Mouse (Mus musculus) embryo, embryonic 10.5 days (tissue): ENCODE measurements around the gene Hspa12a.

Experiments
- DNase-seq: peaks from one replicate; pipeline ENCODE4 v3.0.0-alpha.2; 2015; ENCODE audit warnings: low spot score

Hspa12a gene

GRCm38 (mm10) chr19:58942841-58943828 is at the start of gene Hspa12a, which contains the start of gene Eno4:
TSS of gene Hspa12a (minus strand) at chr19:58943654.
TSS of gene Eno4 (plus strand) at chr19:58943425.
- DNase-seq: peak; percentile 98

GRCm38 (mm10) chr19:58981571-58981970 is 38.1 kb upstream of the Hspa12a start:
- peak; percentile 48 for DNase-seq

- DNase-seq: no peak
Observed at GRCm38 (mm10) chr19:58980056-58980440, 36.6 kb upstream of the Hspa12a start.

DNA sequence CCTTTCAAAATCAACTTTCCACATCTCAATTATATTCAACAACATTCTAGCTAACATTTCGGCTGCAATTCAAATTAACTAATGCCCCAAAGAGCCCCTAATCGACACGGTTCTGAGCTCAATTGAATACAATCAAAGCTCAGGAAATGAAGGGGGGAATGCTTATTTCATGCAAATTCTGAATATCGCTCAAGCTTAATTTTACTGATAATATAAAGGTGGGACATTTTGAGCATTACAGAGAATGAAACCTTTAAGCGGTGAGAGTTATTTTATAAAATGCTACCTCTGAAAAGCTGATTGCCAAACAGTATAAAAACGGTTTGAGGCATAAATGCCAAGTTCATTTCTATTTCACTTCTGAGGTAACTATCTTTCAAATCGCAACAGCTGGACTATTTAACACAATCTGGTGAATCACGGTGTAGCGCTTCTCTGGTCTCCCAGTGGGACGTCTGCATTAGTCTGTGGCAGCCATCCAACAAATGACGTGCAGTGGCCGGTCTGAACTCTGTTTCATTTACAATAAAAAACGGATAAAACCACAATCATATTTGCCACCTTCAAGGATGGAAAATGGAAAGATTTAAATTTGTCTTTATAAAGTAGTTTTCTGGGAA is 36.1 kb upstream of the Hspa12a start:
- DNase-seq: peak; percentile 43

GRCm38 (mm10) chr19:58978401-58979171 is 35.1 kb upstream of the Hspa12a start:
- peak; percentile 28 for DNase-seq

GRCm38 (mm10) chr19:58975216-58975863 is 31.9 kb upstream of the Hspa12a start:
- no peak for DNase-seq

GRCm38 (mm10) chr19:58974126-58974525 is 30.7 kb upstream of the Hspa12a start:
- no peak for DNase-seq

DNA sequence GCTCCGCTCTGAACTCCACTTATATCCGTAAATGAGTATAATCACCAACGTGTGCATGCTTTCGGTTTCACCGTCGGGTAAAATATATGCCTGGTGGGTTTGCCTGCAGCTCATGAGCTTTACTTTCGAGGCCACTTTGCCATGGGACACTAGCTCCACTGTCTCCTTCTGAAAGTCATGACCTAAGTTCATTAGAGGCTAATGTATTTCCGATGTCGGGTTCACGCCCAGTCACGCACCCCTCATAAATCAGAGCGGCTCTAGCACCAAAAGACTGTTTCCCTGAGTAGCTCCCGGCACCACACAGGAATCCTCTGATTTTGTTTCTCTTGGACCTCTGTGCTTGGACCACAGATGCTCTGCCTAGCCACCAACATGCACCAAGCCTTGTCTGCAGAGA is 27.4 kb upstream of the Hspa12a start:
- peak; percentile 48 for DNase-seq

DNA sequence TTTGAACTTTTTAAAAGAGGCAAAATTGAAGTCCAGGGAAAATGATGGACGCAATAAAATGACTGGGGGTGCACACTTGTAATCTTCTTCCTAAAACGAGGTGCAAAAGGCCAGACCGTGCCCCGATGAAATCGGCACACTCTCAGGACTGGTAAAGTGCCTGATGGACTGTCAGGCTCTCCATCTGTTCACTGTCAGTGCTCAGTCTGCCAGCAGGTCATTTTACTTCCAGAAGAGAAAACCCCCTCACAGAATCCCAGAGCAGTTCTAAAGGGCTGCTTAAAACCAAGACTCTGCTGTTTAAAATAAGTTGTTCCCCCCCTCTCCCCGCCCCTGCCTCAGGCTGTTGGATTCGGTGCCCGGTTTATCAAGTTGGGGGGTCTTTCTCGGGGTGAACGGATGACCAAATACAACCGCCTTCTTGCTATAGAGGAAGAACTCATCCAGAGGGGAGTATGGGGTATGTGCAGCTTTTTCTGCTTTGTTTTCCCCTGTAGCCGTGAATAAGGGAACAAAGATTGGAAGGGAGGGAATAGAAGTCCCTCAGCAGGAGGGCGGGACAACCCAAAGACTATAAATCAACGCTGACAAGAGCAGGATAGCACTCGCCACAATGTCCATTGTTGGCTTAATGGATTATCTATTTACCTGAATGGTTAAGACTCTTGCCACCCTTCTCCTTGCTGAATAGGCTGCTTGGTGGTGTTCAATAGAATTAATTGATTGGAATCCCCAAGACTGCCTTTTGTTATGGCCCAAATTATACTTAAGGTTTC is 25.5 kb upstream of the Hspa12a start:
- peak; percentile 70 for DNase-seq

DNA sequence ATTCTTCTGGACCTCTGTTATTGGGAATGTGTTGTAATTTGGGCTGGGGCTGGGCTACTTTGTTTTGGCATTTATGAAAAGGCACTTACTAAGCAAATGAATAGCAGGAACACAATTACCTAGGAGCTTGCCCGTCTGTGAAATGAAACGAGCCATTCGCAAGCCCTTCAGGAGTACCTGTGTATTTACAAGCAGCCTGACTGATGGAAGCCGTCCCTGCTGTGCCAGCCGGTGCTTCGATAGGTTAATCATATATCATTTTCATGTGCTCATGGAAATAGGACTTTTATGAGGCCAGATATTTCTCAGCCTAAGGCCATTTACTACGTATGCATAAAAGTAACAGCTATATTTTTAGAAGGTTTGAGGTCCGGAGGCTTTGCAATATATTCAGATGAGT is 19.6 kb upstream of the Hspa12a start:
- DNase-seq: no peak

DNA sequence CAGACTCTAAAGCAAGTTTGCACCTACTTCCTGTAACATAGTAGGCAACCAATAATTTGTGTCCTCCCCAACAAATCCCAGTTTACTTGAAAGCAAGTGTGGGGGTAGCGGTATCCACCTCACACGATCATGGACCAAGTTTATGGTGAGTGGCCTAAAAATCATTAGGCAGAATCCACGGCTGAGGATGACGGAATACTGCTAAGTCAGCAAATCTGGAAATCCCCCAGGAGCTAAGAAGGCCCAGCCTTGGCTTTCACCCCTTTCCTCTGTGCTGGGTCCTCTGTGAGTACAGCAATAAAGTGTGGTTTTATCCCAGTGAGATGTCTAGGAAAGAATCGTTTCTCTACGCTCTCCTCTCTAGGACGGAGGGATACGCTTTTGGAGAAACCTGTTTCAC is 11.3 kb upstream of the Hspa12a start:
- DNase-seq: no peak

DNA sequence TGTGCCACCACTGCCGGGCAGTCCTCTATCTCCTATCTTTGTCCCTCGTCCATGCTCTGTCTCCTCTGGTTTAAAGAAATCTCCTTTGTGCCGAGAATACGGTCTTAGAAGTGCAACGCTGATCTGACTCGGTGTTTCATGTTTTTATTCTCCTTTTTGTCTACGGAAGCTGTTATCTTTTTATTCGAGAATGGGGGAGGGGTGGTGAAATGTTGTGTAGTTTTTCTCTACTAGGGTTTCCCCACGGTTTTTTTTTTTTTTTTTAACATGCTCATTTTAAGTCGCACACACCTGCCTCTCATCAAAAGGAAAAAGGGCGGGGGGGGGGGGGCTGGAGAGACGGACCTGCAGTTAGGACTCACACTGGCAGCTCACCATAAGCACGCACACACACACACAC is 8.8 kb upstream of the Hspa12a start:
- DNase-seq: no peak

- DNase-seq: no peak
Observed at GRCm38 (mm10) chr19:58951521-58951920, 8.1 kb upstream of the Hspa12a start.

- DNase-seq: no peak
Observed at GRCm38 (mm10) chr19:58945959-58946358, 2.5 kb upstream of the Hspa12a start.

DNA sequence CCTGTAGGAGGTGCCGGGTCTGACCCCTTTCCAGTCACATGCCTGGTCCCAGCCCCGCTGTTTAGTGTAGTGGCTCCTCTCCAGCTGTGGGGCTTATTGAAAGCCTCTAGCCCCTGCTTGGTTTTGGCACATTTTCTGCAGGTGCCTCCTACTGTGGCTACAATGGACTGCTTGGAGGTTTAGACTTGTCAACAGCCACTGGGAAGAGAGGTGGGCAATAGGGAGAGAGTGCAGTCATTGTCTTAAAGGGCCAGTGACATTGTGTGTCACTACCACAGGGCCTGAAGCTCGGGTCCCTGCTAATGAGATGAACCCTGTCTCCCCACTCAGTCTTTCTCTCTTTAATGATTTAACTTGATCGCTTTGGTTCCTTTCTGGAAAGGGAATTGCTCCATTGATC is 10.4 kb downstream of the Hspa12a start:
- DNase-seq: peak; percentile 22

DNA sequence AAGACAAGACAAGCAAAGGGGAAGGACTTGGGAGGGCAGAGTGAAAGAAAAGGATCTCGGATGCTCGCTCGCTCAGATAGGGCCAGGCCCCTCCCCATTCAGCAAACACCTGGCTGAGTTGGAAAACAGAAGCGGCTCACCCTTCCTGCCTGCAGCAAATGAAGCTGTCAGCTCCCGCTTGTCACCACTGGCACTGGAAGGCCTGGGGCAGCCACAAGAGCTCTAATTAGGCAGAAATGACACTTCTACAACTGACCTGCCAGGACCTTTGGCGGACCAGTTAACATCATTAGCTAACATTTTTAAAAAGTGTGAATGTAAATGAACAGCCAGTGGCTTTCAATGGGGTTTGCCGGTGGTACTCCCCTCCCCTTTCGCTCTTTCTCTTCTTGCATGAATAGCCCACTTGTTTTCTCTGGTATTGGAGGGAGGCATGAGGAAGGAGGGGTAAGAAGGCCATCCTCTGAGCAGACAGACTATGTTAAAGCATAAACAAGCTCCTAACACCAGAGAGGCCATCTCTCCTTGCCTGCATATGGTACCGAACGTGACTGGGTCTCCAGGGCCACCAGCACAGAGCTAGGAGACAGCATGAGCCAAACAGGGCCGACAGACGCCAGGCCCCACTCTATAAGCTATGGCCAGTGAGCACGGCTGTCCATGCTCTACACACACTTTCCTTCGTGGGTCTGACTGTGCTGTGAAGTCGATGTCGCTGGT is 12.2 kb downstream of the Hspa12a start:
- DNase-seq: peak; percentile 62

GRCm38 (mm10) chr19:58919148-58919547 is 24.3 kb downstream of the Hspa12a start:
- no peak for DNase-seq

DNA sequence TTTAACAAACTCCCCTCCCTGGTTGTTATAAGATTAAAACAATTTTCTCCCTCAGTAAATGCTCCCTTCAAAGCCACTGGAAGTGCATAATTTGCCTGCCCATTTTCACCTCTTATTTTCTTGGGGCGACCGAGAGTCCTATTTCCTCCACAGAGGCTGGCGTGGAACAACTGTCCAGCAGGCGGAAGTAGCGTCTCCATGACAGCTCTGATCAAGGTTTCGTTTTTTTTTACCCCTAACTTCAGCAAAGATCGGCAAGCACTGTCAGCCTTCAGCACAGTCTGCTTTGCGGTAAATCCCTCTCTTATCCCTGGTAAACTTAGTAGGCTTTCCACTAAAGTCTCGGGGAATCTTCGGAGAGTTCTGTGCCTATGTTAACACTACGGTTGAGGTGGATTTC is 24.9 kb downstream of the Hspa12a start:
- peak; percentile 47 for DNase-seq

GRCm38 (mm10) chr19:58913301-58913700 is 30.2 kb downstream of the Hspa12a start:
- no peak for DNase-seq

- peak; percentile 90 for DNase-seq
Observed at GRCm38 (mm10) chr19:58911386-58911785, 32.1 kb downstream of the Hspa12a start.
